Mouse (Mus musculus) olfactory bulb, adult 2 months (tissue): ENCODE results near the gene 2010300C02Rik. TPM values are rescaled to one million over a fixed set of nuclear protein-coding genes. Genes with fewer than 3 reads are reported as not detected.

Source experiments
- H3K27ac ChIP-seq: fragments of 200-500 bp; 2 replicates; pipeline ENCODE4 v1.5.1; 2012; ENCODE audit warnings: low read depth, low read length; ENCODE audit not compliant: insufficient read depth
- H3K4me1 ChIP-seq: fragments of 200-500 bp; 2 replicates; pipeline ENCODE4 v1.6.1; 2012; ENCODE audit warnings: low read length; ENCODE audit not compliant: control insufficient read depth, insufficient read depth
- H3K4me3 ChIP-seq: fragments of 200-500 bp; 2 replicates; pipeline ENCODE4 v1.5.1; 2012; ENCODE audit warnings: mild to moderate bottlenecking, low read depth, low read length, moderate library complexity; ENCODE audit not compliant: insufficient read depth
- CTCF ChIP-seq: fragments of 200-500 bp; IDR thresholded peaks from 2 replicates; pipeline ENCODE4 v1.5.1; 2012; ENCODE audit warnings: low read depth, mild to moderate bottlenecking, low read length, moderate library complexity; ENCODE audit not compliant: insufficient read depth
- POLR2A ChIP-seq: fragments of 200-500 bp; IDR thresholded peaks from 2 replicates; pipeline ENCODE4 v1.6.1; 2012; ENCODE audit warnings: mild to moderate bottlenecking, low read depth, low read length, moderate library complexity; ENCODE audit not compliant: insufficient read depth
- WGBS: fragments of 180-500 bp; shearing (Covaris S2); methylation state at CpG from one replicate; pipeline ENCODE4 v1.1.7; 2018; 5-methylcytosine and 5-hydroxymethylcytosine counted together
- polyA plus RNA-seq: library from polyadenylated mRNA; stranded (reverse); fragments of >200 nt; gene quantifications from 2 replicates; pipeline ENCODE4 v1.2.4, GENCODE M21; 2012; ENCODE audit warnings: low replicate concordance; ENCODE audit not compliant: missing spikeins, insufficient read depth, insufficient read length

Gene 2010300C02Rik
- polyA plus RNA-seq, 1 experiment, result not detected

GRCm38 (mm10) chr1:37656017-37656416, 63.9 kb downstream of the 2010300C02Rik start:
- WGBS, result 96% methylated on average over 2 of the region's 2 CpGs
- no peak overlapping the region for H3K4me3 ChIP-seq
- TF ChIP-seq POLR2A (no peak), CTCF (no peak)
- H3K4me1 ChIP-seq, result peaks cover 2% of the 10 kb centered on the region; the same call in 1 of the 2 replicates
- no peak overlapping the region for H3K27ac ChIP-seq

GRCm38 (mm10) chr1:37653992-37654391, 65.9 kb downstream of the 2010300C02Rik start:
- TF ChIP-seq POLR2A, result no peak
- 73% methylated on average over 5 of the region's 5 CpGs for WGBS
- Histone ChIP-seq H3K4me3 (no peak overlapping the region), H3K4me1 (no peaks in the 10 kb centered on the region; the same call in 1 of the 2 replicates), H3K27ac (no peak overlapping the region)

GRCm38 (mm10) chr1:37647066-37647465, 72.8 kb downstream of the 2010300C02Rik start:
- Histone ChIP-seq H3K27ac (no peak overlapping the region), H3K4me1 (peaks cover 13% of the 10 kb centered on the region), H3K4me3 (no peak overlapping the region)
- no peak for TF ChIP-seq POLR2A
- no peak for TF ChIP-seq CTCF
- 92% methylated on average over 10 of the region's 10 CpGs for WGBS

GRCm38 (mm10) chr1:37644501-37644900, 75.4 kb downstream of the 2010300C02Rik start:
- TF ChIP-seq POLR2A (no peak), CTCF (no peak)
- H3K4me1 ChIP-seq, result peaks cover 13% of the 10 kb centered on the region
- H3K4me3 ChIP-seq, result no peak overlapping the region
- WGBS, result 92% methylated on average over 16 of the region's 16 CpGs
- H3K27ac ChIP-seq, result no peak overlapping the region

- no peak for TF ChIP-seq CTCF
- no peak for TF ChIP-seq POLR2A
- 80% methylated on average over 5 of the region's 5 CpGs for WGBS
These were observed 76.0 kb downstream of the 2010300C02Rik start for GRCm38 (mm10) chr1:37643794-37644365.

GRCm38 (mm10) chr1:37641361-37641760, 78.5 kb downstream of the 2010300C02Rik start:
- 73% methylated on average over 11 of the region's 11 CpGs for WGBS
- TF ChIP-seq POLR2A, result no peak
- no peak for TF ChIP-seq CTCF
- Histone ChIP-seq H3K4me1 (peaks cover 8% of the 10 kb centered on the region), H3K4me3 (no peak overlapping the region), H3K27ac (no peak overlapping the region)

More at GRCm38 (mm10) chr1:37643794-37644365, 76.0 kb downstream of the 2010300C02Rik start:
- Histone ChIP-seq H3K4me3 (no peak overlapping the region), H3K27ac (no peak overlapping the region), H3K4me1 (peaks cover 15% of the 10 kb centered on the region)

- Histone ChIP-seq H3K4me1 (peaks cover 4% of the 10 kb centered on the region), H3K4me3 (no peak overlapping the region), H3K27ac (0 out of 2 replicates have a peak overlapping the region, but pooled peaks have one; percentile 33)
- TF ChIP-seq POLR2A (no peak), CTCF (peak; percentile 59; the same call in 1 of the 2 replicates)
- WGBS, result 12% methylated on average over 10 of the region's 10 CpGs
These were observed 80.8 kb downstream of the 2010300C02Rik start for GRCm38 (mm10) chr1:37639101-37639500.

- TF ChIP-seq POLR2A (no peak), CTCF (no peak)
- WGBS, result 73% methylated on average over 9 of the region's 9 CpGs
These were observed 81.3 kb downstream of the 2010300C02Rik start for GRCm38 (mm10) chr1:37638560-37638959.

GRCm38 (mm10) chr1:37637571-37637970, 82.3 kb downstream of the 2010300C02Rik start:
- Histone ChIP-seq H3K4me1 (peaks cover 4% of the 10 kb centered on the region), H3K27ac (no peak overlapping the region), H3K4me3 (no peak overlapping the region)
- no peak for TF ChIP-seq POLR2A
- TF ChIP-seq CTCF, result no peak
- 85% methylated on average over 11 of the region's 11 CpGs for WGBS

More at GRCm38 (mm10) chr1:37638560-37638959, 81.3 kb downstream of the 2010300C02Rik start:
- H3K4me1 ChIP-seq, result peaks cover 4% of the 10 kb centered on the region
- H3K27ac ChIP-seq, result no peak overlapping the region
- H3K4me3 ChIP-seq, result no peak overlapping the region
